Mouse (Mus musculus) limb, embryonic 10.5 days (tissue): ENCODE results near the gene Olfr1188. TPM values are rescaled to one million over a fixed set of nuclear protein-coding genes. Genes with fewer than 3 reads are reported as not detected.
"Not testable (repeated sequence)": the region's sequence is repeated elsewhere in the genome, so short reads cannot be mapped to it uniquely, and the experiment has no call there.

ENCODE experiments used
- DNase-seq: peaks from one replicate; pipeline ENCODE4 v3.0.0-alpha.2; 2017; ENCODE audit warnings: low spot score
- H3K27ac ChIP-seq: fragments of 300-500 bp; sonication (generic); 2 replicates; pipeline ENCODE4 v1.5.1; 2016; ENCODE audit warnings: mild to moderate bottlenecking
- H3K27me3 ChIP-seq: fragments of 300-500 bp; sonication (generic); 2 replicates; pipeline ENCODE4 v1.6.1; 2016; ENCODE audit warnings: low read depth, mild to moderate bottlenecking; ENCODE audit not compliant: poor library complexity, severe bottlenecking
- H3K36me3 ChIP-seq: fragments of 300-500 bp; sonication (generic); 2 replicates; pipeline ENCODE4 v1.6.1; 2016; ENCODE audit warnings: mild to moderate bottlenecking, moderate library complexity
- H3K4me1 ChIP-seq: fragments of 300-500 bp; sonication (generic); 2 replicates; pipeline ENCODE4 v1.6.1; 2016
- H3K4me3 ChIP-seq: fragments of 300-500 bp; sonication (generic); 2 replicates; pipeline ENCODE4 v1.5.1; 2016; ENCODE audit warnings: mild to moderate bottlenecking, moderate library complexity
- H3K9me3 ChIP-seq: fragments of 300-500 bp; sonication (generic); replicated peaks from 2 replicates; pipeline ENCODE4 v1.6.1; 2016; ENCODE audit warnings: mild to moderate bottlenecking
- WGBS: fragments of 180-500 bp; shearing (Covaris S2); methylation state at CpG from one replicate; pipeline ENCODE4 v1.1.7; 2016; 5-methylcytosine and 5-hydroxymethylcytosine counted together
- polyA plus RNA-seq: library from polyadenylated mRNA; unstranded; fragments of >200 nt; fragmentation: Nextera tagmentation; extraction: Ambion mirVana; gene quantifications from 2 replicates; pipeline ENCODE4 v1.2.1, GENCODE M21; 2016

Gene Olfr1188
- not detected in 2 replicates for polyA plus RNA-seq

GRCm38 (mm10) chr2:88556635-88557034 is at the start of gene Olfr1188:
Gene Olfr1188, plus strand, starts transcription at chr2:88556935.
- Histone ChIP-seq H3K27ac (no peak within 1 kb of the TSS), H3K36me3 (no peaks in the 10 kb centered on the region), H3K4me3 (no peak within 1 kb of the TSS), H3K27me3 (no peaks in the 10 kb centered on the region), H3K9me3 (no peaks in the 10 kb centered on the region), H3K4me1 (no peaks in the 10 kb centered on the region)
- no peak for DNase-seq
- 92% methylated on average over 2 of the region's 2 CpGs for WGBS

- Histone ChIP-seq H3K4me3 (no peak within 1 kb of the TSS), H3K36me3 (no peaks in the 10 kb centered on the region), H3K27me3 (no peaks in the 10 kb centered on the region), H3K4me1 (no peaks in the 10 kb centered on the region), H3K9me3 (no peaks in the 10 kb centered on the region), H3K27ac (no peak within 1 kb of the TSS)
- WGBS: 88% methylated on average over 2 of the region's 2 CpGs
- DNase-seq: no peak
Measured at GRCm38 (mm10) chr2:88518251-88518650, 38.5 kb upstream of the Olfr1188 start, which contains the start of gene Olfr1186. Gene Olfr1186, plus strand, starts transcription at chr2:88518551.

GRCm38 (mm10) chr2:88525720-88526119 is 31.0 kb upstream of the Olfr1188 start:
- Histone ChIP-seq H3K4me1 (no peaks in the 10 kb centered on the region), H3K27ac (no peak overlapping the region), H3K4me3 (no peak overlapping the region), H3K36me3 (no peaks in the 10 kb centered on the region), H3K27me3 (no peaks in the 10 kb centered on the region), H3K9me3 (no peaks in the 10 kb centered on the region)
- no peak for DNase-seq
- 83% methylated on average over 3 of the region's 3 CpGs for WGBS

GRCm38 (mm10) chr2:88572696-88573095 is 16.0 kb downstream of the Olfr1188 start:
- not testable (repeated sequence) for DNase-seq, H3K36me3 ChIP-seq, H3K9me3 ChIP-seq, H3K27ac ChIP-seq, H3K4me1 ChIP-seq, H3K27me3 ChIP-seq, H3K4me3 ChIP-seq
- 94% methylated on average over 12 of the region's 12 CpGs for WGBS

DNA sequence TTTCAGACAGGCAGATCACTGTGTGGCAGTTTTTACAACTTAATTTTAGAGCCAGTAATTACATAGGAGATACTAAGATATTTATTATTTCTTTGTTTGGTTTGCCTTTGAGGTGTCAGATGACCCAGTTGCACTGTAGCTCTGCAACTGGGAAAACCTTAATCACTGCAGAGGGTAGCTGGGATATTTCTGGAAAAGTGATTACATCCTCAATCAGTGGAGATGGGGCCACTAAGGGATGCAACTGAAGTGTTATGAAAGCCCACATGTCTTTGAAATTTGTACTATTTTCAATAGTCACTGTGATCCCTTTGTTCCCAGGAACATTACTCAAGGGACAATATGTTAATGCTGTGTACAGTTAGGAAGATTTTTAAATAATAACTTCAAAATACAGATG is 29.4 kb downstream of the Olfr1188 start, which contains the start of gene Olfr1189:
TSS of gene Olfr1189 (plus strand) at position 301 of the 400 bp plus-strand sequence.
- no peak for DNase-seq
- H3K4me1 ChIP-seq: no peaks in the 10 kb centered on the region
- no peak within 1 kb of the TSS for H3K4me3 ChIP-seq
- no peak within 1 kb of the TSS for H3K27ac ChIP-seq
- no peaks in the 10 kb centered on the region for H3K36me3 ChIP-seq
- H3K27me3 ChIP-seq: no peaks in the 10 kb centered on the region
- H3K9me3 ChIP-seq: no peaks in the 10 kb centered on the region

Other genes with a start within 250 kb of the Olfr1188 start
- gene Olfr1174-ps, start 241.8 kb upstream of the Olfr1188 start, polyA plus RNA-seq: not detected in 2 replicates
- gene Olfr1175-ps, start 229.7 kb upstream of the Olfr1188 start, polyA plus RNA-seq: not detected in 2 replicates
- gene Olfr1176, start 220.2 kb upstream of the Olfr1188 start, polyA plus RNA-seq: not detected in 2 replicates
- gene Olfr1177-ps, start 210.4 kb upstream of the Olfr1188 start, polyA plus RNA-seq: not detected in 2 replicates
- not detected in 2 replicates for gene Olfr1178, start 169.9 kb upstream of the Olfr1188 start, polyA plus RNA-seq
- not detected in 2 replicates for gene Olfr1179, start 150.5 kb upstream of the Olfr1188 start, polyA plus RNA-seq
- gene Olfr1180, start 137.8 kb upstream of the Olfr1188 start, polyA plus RNA-seq: not detected in 2 replicates
- gene Olfr1181, start 130.8 kb upstream of the Olfr1188 start, polyA plus RNA-seq: not detected in 2 replicates
- gene Gm13757, start 107.8 kb upstream of the Olfr1188 start, polyA plus RNA-seq: not detected in 2 replicates
- gene Olfr1183, start 102.1 kb upstream of the Olfr1188 start, polyA plus RNA-seq: not detected in 2 replicates
- gene Olfr1184, start 73.3 kb upstream of the Olfr1188 start, polyA plus RNA-seq: not detected in 2 replicates
- gene Olfr1185-ps1, start 63.6 kb upstream of the Olfr1188 start, polyA plus RNA-seq: not detected in 2 replicates
- gene Olfr1186, start 38.4 kb upstream of the Olfr1188 start, polyA plus RNA-seq: not detected in 2 replicates
- gene Olfr1189, start 29.5 kb downstream of the Olfr1188 start, polyA plus RNA-seq: not detected in 2 replicates
- not detected in 2 replicates for gene Olfr1191-ps1, start 83.6 kb downstream of the Olfr1188 start, polyA plus RNA-seq
- gene Olfr1192-ps1, start 91.6 kb downstream of the Olfr1188 start, polyA plus RNA-seq: not detected in 2 replicates
- not detected in 2 replicates for gene Olfr1193, start 118.7 kb downstream of the Olfr1188 start, polyA plus RNA-seq
- not detected in 2 replicates for gene Olfr1195, start 132.3 kb downstream of the Olfr1188 start, polyA plus RNA-seq
- gene Olfr1196, start 147.7 kb downstream of the Olfr1188 start, polyA plus RNA-seq: not detected in 2 replicates
- not detected in 2 replicates for gene Olfr1197, start 175.4 kb downstream of the Olfr1188 start, polyA plus RNA-seq
- not detected in 2 replicates for gene Olfr1198, start 194.4 kb downstream of the Olfr1188 start, polyA plus RNA-seq
- gene Olfr1199, start 203.5 kb downstream of the Olfr1188 start, polyA plus RNA-seq: not detected in 2 replicates
- not detected in 2 replicates for gene Olfr1200, start 213.6 kb downstream of the Olfr1188 start, polyA plus RNA-seq
- gene Olfr1201, start 236.1 kb downstream of the Olfr1188 start, polyA plus RNA-seq: not detected in 2 replicates